Mouse (Mus musculus) adrenal gland, postnatal 4 days (tissue): ENCODE results near the gene Pank1. TPM values are rescaled to one million over a fixed set of nuclear protein-coding genes. Genes with fewer than 3 reads are reported as not detected.
A peak's percentile ranks its signal among the peaks of the same experiment; 100 is the strongest.

Experiments
- DNase-seq, 2 experiments: peaks; one replicate each; pipeline ENCODE4 v3.0.0; 2021 to 2022; ENCODE audit warnings: low spot score in 2 of 2, mixed read lengths in 2 of 2
- total RNA-seq, 2 experiments: library from RNA; stranded (reverse); gene quantifications; 2 replicates each; pipeline ENCODE4 v1.2.3; 2021

Pank1 gene
- total RNA-seq, 2 experiments from 2014 or later, result 27.1 to 29.7 TPM

DNA sequence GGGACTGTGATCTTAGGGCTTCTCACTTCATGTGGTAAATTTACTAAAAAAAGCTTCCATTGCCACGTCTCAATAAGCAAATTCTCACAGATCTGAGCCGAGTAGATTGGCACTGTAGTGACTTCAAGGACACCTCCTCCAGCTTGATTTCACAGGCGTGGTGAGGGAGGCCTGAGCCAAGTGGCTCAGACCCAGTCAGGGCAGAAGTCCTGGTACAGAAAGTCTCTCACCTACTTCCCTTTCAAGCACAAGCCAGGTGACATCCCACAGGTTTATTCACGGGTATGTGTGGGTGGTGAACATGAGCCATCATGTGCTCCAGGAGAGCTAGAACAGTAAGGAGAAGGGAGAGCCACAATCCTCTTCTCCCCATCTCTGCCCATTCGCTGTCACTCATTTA is 1.9 kb upstream of the Pank1 start:
- no peak for DNase-seq

DNA sequence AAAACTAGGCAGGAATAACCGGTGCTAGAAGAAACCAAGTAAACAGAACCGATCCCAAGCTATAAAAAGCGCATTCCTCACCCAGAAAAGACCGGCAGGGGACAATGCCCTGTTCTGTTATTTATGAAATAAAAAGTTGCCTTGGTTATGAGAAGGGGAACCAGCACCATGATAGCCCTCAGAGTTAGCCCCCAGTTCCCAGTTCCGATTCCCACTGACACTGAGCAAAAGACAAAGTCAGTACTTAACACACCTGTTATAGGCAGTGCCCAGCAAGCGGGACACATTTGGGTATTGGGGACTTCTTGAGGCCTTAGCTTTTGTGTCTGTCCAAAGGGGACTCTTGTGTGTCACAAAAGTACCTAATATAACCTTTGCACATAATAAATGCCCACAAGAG is 369 bp upstream of the Pank1 start:
- no peak for DNase-seq

DNA sequence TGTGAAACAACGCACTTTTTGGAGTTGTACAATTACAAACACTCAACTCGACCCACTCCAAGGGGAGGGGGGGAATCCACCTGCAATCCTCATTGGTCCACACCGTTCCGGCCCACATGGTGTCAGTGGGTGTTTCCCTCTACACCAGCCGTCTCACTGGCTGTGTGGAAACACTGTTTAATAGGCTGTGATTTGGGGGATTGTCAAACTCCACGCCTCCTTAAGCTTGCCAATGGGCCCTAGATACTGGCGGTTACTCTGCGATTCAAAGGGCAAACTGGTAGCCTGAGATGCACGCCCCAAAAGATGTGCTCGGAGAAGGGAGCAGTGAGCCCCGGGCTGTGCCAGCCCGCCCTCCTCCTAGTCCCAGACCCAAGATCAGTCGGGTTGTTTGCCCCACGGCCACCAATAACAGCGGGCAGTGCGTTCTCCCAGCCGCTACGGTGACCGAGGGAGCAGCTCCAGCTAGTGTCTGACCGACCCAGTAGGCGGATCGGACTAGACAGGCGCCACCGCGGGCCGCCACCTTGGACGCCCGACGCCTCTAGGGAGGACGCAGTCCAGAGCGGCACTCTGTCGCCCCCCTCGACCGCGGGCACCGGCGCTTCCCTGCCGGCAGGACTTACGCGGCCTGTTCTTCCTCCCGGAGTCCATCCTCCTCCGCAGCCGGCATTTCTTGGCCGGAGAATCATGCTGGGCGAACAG is 1.2 kb downstream of the Pank1 start:
- DNase-seq, result peak; percentile 54 to 72

- DNase-seq, result no peak
Observed at GRCm38 (mm10) chr19:34876676-34877075, 2.6 kb downstream of the Pank1 start.

GRCm38 (mm10) chr19:34869375-34869774 is 9.9 kb downstream of the Pank1 start:
- DNase-seq, result no peak

- DNase-seq, result no peak
Observed at GRCm38 (mm10) chr19:34868093-34868741, 11.0 kb downstream of the Pank1 start.

- DNase-seq, result no peak
Observed at GRCm38 (mm10) chr19:34863737-34864136, 15.5 kb downstream of the Pank1 start.

GRCm38 (mm10) chr19:34856021-34856651 is 23.1 kb downstream of the Pank1 start:
- DNase-seq, result no peak

GRCm38 (mm10) chr19:34851161-34851560 is 28.1 kb downstream of the Pank1 start:
- DNase-seq, result no peak

GRCm38 (mm10) chr19:34849426-34849825 is 29.8 kb downstream of the Pank1 start:
- no peak for DNase-seq

GRCm38 (mm10) chr19:34848164-34848563 is 31.1 kb downstream of the Pank1 start:
- no peak for DNase-seq

DNA sequence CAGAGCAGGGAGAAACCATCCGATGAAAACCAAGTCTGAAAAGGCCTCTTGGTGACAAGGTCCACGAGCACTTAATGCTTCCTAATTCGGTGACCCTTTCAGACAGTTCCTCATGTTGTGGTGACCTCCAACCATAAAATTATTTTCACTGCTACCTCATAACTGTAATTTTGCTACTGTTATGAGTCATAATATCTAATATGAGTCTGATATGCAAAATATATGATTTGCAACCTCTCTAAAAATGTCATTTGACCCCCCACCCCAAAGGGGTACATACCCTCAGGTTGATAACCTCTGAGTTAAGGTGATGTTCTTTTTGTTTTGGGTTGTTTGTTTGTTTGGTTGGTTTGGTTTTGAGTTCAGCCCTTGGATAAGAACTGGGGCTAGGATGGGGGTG is 32.2 kb downstream of the Pank1 start:
- no peak for DNase-seq

DNA sequence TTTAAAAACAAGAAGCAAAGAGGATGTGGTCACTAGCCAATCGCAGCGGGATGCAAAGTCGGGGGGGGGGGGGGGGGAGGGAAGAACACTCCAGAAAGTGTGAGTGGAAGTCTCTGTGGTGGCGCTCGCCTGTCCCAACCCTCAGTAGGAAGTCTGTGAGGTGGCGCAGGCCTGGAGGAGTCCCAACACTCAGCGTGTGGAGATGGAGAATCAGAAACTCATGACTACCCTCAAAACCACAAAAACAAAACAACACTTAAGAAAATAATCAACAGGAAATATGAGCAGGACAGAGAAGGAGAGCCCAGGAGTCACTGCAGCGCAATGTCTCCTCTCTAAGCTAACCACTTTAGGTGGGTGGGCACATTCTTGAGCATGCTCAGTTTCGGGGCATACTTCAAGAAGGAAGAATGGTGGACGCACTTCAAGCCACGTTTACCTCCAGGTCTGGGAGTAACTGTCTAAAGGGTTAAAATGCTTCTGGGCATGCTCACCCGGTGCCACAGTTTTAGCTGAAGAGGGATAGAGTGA is 32.7 kb downstream of the Pank1 start:
- DNase-seq, result no peak

DNA sequence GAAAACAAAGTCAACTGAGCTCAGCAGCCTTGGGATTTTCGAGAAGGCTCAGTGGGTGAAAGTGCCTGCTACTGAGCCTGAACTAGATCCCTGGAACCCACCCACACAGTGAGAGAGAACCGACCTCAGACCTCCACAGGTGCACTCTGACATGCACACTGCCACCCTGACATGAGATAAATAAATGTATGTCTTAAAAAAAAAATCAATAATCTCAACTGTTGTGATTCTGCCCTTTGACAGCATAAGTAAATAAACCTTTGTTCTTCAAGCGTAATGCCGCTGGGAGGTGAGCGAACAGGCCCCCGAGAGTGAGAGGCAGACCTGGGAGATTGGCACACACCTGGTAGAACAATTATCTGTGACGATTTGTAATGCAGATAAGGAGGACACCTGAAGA is 33.2 kb downstream of the Pank1 start:
- no peak for DNase-seq

DNA sequence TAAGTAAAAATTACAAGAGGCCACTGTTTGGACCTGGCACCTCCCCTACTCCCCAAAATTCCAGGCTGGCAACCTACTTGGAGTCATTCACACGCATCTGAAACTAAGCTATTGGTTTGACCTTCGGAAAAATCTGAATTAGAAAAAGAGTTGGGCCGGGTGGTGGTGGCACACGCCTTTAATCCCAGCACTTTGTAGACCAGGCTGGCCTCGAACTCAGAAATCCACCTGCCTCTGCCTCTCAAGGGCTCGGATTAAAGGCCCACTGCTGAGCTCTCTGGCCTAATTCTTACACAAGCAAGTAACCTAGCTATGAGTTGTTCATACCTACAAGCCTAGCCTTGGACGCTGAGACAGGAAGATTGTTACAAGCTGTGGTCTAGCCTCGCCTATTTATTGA is 33.9 kb downstream of the Pank1 start:
- DNase-seq, result no peak

GRCm38 (mm10) chr19:34844760-34845159 is 34.5 kb downstream of the Pank1 start:
- DNase-seq, result no peak

DNA sequence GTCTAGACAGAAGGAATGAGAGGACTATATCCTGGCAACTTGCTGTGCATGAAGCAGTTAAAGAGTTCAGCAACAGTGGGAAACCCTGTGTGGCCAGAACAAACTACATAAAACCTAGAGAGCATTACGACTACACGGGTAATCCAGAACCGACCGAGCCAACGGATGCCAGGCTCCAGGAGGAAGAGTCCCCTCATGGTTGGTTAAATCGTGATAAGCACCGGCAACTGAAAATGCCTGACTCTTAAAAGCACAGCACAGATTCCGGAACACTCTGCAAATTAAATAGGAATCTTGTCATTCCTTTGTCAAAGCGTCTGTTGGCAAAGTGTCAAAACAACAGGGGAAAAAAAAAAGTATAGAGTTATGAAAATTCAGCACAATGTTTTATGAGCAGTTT is 35.2 kb downstream of the Pank1 start:
- no peak for DNase-seq

- DNase-seq, result no peak
Observed at GRCm38 (mm10) chr19:34841719-34842506, 37.3 kb downstream of the Pank1 start.

DNA sequence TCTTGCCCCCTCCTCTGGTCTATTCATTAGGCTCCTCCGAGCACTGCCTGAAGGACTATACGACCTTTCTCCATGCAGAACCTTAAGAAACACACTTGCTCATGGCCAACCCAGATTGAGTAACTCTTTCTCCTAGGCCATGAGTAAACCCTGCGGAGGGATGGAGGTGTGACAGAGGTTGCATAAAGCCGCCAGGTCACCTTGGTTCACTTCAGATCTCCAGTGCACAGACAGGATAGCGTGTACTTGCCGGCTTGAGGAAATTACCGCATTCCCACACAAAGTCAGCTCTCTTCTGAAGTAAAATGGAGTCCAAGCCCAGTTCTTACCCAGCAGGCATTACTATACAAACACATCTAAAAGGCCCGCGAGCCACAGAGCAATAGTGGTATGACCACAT is 40.6 kb downstream of the Pank1 start:
- DNase-seq, result no peak

DNA sequence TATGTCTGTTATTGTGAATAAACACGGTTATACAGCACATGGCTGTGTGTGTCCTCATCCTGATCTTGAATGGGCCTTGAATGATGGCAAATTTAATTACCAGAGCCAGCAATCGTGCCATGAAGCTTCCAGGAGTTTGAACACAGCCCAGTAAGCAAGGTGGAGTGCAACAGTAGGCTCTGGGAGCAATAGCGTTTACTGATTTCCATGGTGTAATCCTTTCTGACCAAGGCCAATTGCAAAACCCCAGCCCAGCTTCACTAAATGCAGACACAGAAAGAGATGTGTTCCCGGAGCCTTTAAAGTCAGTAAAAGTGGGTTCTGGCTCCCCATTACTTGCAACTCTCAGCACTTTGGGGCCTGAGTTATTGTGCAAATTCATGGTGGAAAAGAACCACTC is 47.6 kb downstream of the Pank1 start:
- no peak for DNase-seq

DNA sequence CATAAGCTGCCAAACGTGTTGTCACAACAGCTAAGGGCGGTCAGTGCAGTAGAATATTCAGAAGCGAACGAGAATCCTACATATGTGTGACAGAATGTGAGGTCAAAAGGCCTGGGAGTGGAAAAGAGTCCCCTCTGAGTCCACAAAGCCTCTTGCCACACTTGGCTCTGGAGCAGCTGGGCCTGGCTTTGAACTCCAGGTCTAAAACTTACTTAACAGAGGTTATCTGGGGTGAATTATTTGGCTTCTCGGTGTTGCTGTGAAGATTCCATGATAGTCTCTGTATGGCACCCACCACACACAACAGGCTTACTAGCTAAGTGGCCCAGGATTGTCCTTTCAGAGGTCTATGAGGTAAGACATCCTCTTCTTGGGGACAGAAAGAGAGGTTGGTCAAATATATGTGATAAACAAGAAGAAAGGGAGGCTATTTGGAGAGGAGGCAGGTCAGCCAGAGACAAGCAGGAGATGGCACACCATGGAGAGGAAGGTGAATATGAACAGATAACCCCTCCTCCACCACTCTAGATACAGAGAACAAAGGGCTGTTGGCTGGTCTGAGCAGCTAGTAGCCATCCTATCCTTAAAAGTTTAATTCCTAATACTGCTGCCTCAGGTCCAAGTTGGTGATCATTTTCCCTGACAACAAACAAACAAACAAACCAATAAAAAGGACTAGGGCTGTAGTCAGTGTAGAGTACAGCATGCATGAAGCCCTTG is 51.2 kb downstream of the Pank1 start:
- no peak for DNase-seq
